In the genomic region with DNA sequence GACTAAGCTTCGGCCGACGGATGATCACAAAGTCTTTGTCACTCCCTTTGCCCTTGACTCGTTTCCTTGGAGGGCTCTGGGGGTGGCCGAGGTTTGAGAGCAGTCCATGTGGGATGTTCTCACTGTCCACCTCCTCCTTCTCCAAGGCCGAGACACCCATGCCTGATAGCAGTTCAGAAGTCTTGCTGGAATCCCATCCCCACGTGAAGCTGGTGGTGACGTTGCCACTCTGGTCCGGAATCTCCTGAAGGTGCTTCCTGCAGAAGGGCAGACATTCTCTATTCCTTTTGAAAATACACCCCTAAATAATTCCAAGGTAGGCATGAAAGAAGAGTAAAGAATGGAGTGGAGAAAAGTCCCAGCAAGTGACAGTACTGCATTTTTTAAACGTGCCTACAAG, we compare ENCODE assay signal across 8 mouse cellular contexts. TPM values are rescaled to one million over a fixed set of nuclear protein-coding genes. Genes with fewer than 3 reads are reported as not detected.
DNase-seq lines count a peak whose midpoint lies in the region; ATAC-seq and TF ChIP-seq lines count a peak whose summit lies in the region.

No protein-coding gene starts in this region.

- no peaks in the 10 kb centered on the region for H3K27me3 ChIP-seq in kidney, postnatal 0 days (ENCODE audit: insufficient read depth, low read length)
- H3K27me3 ChIP-seq in embryonic facial prominence, embryonic 15.5 days: no peaks in the 10 kb centered on the region
- no peaks in the 10 kb centered on the region for H3K27me3 ChIP-seq in limb, embryonic 11.5 days (ENCODE audit: control insufficient read depth, insufficient read depth, low read length)
- no peaks in the 10 kb centered on the region for H3K27me3 ChIP-seq in small intestine, adult 2 months (ENCODE audit: control insufficient read depth, insufficient read depth, low read length)

- no peak for ATAC-seq in kidney, postnatal 0 days (replicated peaks; ENCODE audit: low FRiP score, low read depth)
- ATAC-seq in embryonic facial prominence, embryonic 15.5 days (ENCODE audit: insufficient number of reproducible peaks, low FRiP score, low TSS enrichment, low read depth): no peak
- ATAC-seq in limb, embryonic 11.5 days (ENCODE audit: insufficient number of reproducible peaks, low FRiP score, low TSS enrichment, low read depth): no peak

- H3K9ac ChIP-seq in kidney, postnatal 0 days (ENCODE audit: low read depth, low read length): peak overlapping the region; percentile 64
- peak overlapping the region; percentile 41 for H3K9ac ChIP-seq in embryonic facial prominence, embryonic 15.5 days
- peak overlapping the region; percentile 74 for H3K9ac ChIP-seq in limb, embryonic 11.5 days (ENCODE audit: low read length)

- 11% methylated on average over 10 of the region's 10 CpGs for WGBS in kidney, postnatal 0 days
- 23% methylated on average over 10 of the region's 10 CpGs for WGBS in embryonic facial prominence, embryonic 15.5 days
- WGBS in limb, embryonic 11.5 days: 34% methylated on average over 10 of the region's 10 CpGs
- 23% methylated on average over 10 of the region's 10 CpGs for WGBS in small intestine, adult 2 months

- H3K4me1 ChIP-seq in kidney, postnatal 0 days (replicated peaks; ENCODE audit: insufficient read depth, low read length): peaks cover 3% of the 10 kb centered on the region; the same call in 1 of the 2 replicates
- peaks cover 41% of the 10 kb centered on the region for H3K4me1 ChIP-seq in embryonic facial prominence, embryonic 15.5 days
- peaks cover 2% of the 10 kb centered on the region; the same call in 1 of the 2 replicates for H3K4me1 ChIP-seq in limb, embryonic 11.5 days (ENCODE audit: control insufficient read depth, insufficient read depth, low read length)
- peaks cover 6% of the 10 kb centered on the region; the same call in 1 of the 2 replicates for H3K4me1 ChIP-seq in small intestine, adult 2 months (ENCODE audit: control insufficient read depth, insufficient read depth, insufficient read length, low read length)

- TF ChIP-seq POLR2A in small intestine, adult 2 months (IDR thresholded peaks at IDR 0.05; ENCODE audit: low read depth, low read length): no peak

- no peak for TF ChIP-seq CTCF in kidney, postnatal 0 days (IDR thresholded peaks at IDR 0.05; ENCODE audit: low read depth)
- TF ChIP-seq CTCF in small intestine, adult 2 months (IDR thresholded peaks at IDR 0.05; ENCODE audit: extremely low read depth, insufficient read length, insufficient replicate concordance, low read depth, low read length): no peak

- H3K36me3 ChIP-seq in kidney, postnatal 0 days (ENCODE audit: insufficient read depth, low read length): no peaks in the 10 kb centered on the region
- H3K36me3 ChIP-seq in embryonic facial prominence, embryonic 15.5 days: peaks cover 15% of the 10 kb centered on the region
- peaks cover 8% of the 10 kb centered on the region for H3K36me3 ChIP-seq in limb, embryonic 11.5 days (ENCODE audit: control insufficient read depth, insufficient read depth, low read length)
- H3K36me3 ChIP-seq in small intestine, adult 2 months (ENCODE audit: control insufficient read depth, insufficient read depth, low read length): no peaks in the 10 kb centered on the region

- DNase-seq in kidney, postnatal 0 days (ENCODE audit: low spot score): no peak
- no peak for DNase-seq in kidney, postnatal 25 days
- peak; percentile 39 for DNase-seq in MEL-GATA-1-ER (ENCODE audit: extremely low read depth, low read depth)
- peak; percentile 32 for DNase-seq in limb, embryonic 11.5 days (ENCODE audit: low spot score)
- DNase-seq in layer of hippocampus, adult 18-20 months (ENCODE audit: low spot score in 2 of 2): no peak
- DNase-seq in B cell, adult 2 months: no peak

- H3K4me3 ChIP-seq in kidney, postnatal 0 days (replicated peaks; ENCODE audit: low read depth, low read length): peak overlapping the region; percentile 96
- H3K4me3 ChIP-seq in embryonic facial prominence, embryonic 15.5 days (replicated peaks): peak overlapping the region; percentile 79
- peak overlapping the region; percentile 84 for H3K4me3 ChIP-seq in limb, embryonic 11.5 days (ENCODE audit: low read depth, low read length)
- H3K4me3 ChIP-seq in small intestine, adult 2 months (ENCODE audit: low read depth, low read length): peak overlapping the region; percentile 56

- no peaks in the 10 kb centered on the region for H3K9me3 ChIP-seq in kidney, postnatal 0 days (replicated peaks; ENCODE audit: low read length)
- no peaks in the 10 kb centered on the region for H3K9me3 ChIP-seq in embryonic facial prominence, embryonic 15.5 days (replicated peaks)
- H3K9me3 ChIP-seq in limb, embryonic 11.5 days (ENCODE audit: control insufficient read depth, low read length): no peaks in the 10 kb centered on the region

- H3K4me2 ChIP-seq in kidney, postnatal 0 days (ENCODE audit: low read length): peak overlapping the region; percentile 56
- H3K4me2 ChIP-seq in embryonic facial prominence, embryonic 15.5 days (replicated peaks): peak overlapping the region; percentile 48
- peak overlapping the region; percentile 62 for H3K4me2 ChIP-seq in limb, embryonic 11.5 days (ENCODE audit: low read depth, severe bottlenecking)

- H3K27ac ChIP-seq in kidney, postnatal 0 days: no peak overlapping the region
- peak overlapping the region; percentile 59; the same call in 1 of the 2 replicates for H3K27ac ChIP-seq in embryonic facial prominence, embryonic 15.5 days (replicated peaks)
- H3K27ac ChIP-seq in limb, embryonic 11.5 days (replicated peaks; ENCODE audit: low read depth, low read length): no peak overlapping the region
- H3K27ac ChIP-seq in small intestine, adult 2 months (ENCODE audit: insufficient read depth, low read depth, low read length): no peak overlapping the region

RNA-seq across cellular contexts. Expression of gene Lmbrd2, which starts 0.9 kb away (rescaled TPM):
- polyA plus RNA-seq in kidney, postnatal 0 days (2015; fragmentation: Nextera tagmentation; extraction: Ambion mirVana): 3.7 and 3.9 TPM in 2 replicates
- 2.2 and 3.3 TPM in 2 replicates for polyA plus RNA-seq in embryonic facial prominence, embryonic 15.5 days (2015; fragmentation: Nextera tagmentation; extraction: Ambion mirVana)
- polyA plus RNA-seq in limb, embryonic 11.5 days (2014; fragmentation: Nextera tagmentation; extraction: Ambion mirVana): 2.8 and 3.2 TPM in 2 replicates
- 3.4 and 10.8 TPM in 2 replicates for polyA plus RNA-seq in small intestine, adult 2 months (2012; rRNA removed)
- total RNA-seq in layer of hippocampus, adult 18-20 months (2021): 10 to 100 TPM; 62.3 to 62.5 TPM

RNA-seq across cellular contexts. Expression of gene Skp2, which starts 15.8 kb away (rescaled TPM):
- 29.0 and 32.1 TPM in 2 replicates for polyA plus RNA-seq in kidney, postnatal 0 days (2015; fragmentation: Nextera tagmentation; extraction: Ambion mirVana)
- polyA plus RNA-seq in embryonic facial prominence, embryonic 15.5 days (2015; fragmentation: Nextera tagmentation; extraction: Ambion mirVana): 63.6 and 64.2 TPM in 2 replicates
- 160 and 165 TPM in 2 replicates for polyA plus RNA-seq in limb, embryonic 11.5 days (2014; fragmentation: Nextera tagmentation; extraction: Ambion mirVana)
- polyA plus RNA-seq in small intestine, adult 2 months (2012; rRNA removed): 0.75 and 0.91 TPM in 2 replicates
- total RNA-seq in layer of hippocampus, adult 18-20 months (2021): 1 to 10 TPM; 4.0 to 4.7 TPM

Comparison
In these comparisons a context has a peak if more than half of its experiments do, and no peak if none do; other contexts are left out.
1. DNase-seq: peak in MEL-GATA-1-ER (single experiment) and limb, embryonic 11.5 days (single experiment); none in kidney, postnatal 0 days (single experiment), kidney, postnatal 25 days (0 of 2), layer of hippocampus, adult 18-20 months (0 of 2) and B cell, adult 2 months (0 of 2).
2. RNA of gene Skp2, which starts 15.8 kb away (polyA plus RNA-seq): 160 to 165 TPM in limb, embryonic 11.5 days, 63.6 to 64.2 TPM in embryonic facial prominence, embryonic 15.5 days and 29.0 to 32.1 TPM in kidney, postnatal 0 days; 0.75 to 0.91 TPM in small intestine, adult 2 months; every median in the first group is over 10 times any median in the second.
3. Peak in every context shown above with its lines, with median percentiles within 50 percentile points of each other: H3K4me2 ChIP-seq, H3K4me3 ChIP-seq and H3K9ac ChIP-seq.